ENCODE assay signal across 8 mouse cellular contexts in genomic region chr10:20311918-20312735, GRCm38 (mm10). TPM values are rescaled to one million over a fixed set of nuclear protein-coding genes. Genes with fewer than 3 reads are reported as not detected.
DNase-seq lines count a peak whose midpoint lies in the region; ATAC-seq lines count a peak whose summit lies in the region.

Bclaf1 (plus strand) TSS chr10:20312469.

- H3K4me2 ChIP-seq in hindbrain, embryonic 11.5 days (replicated peaks; ENCODE audit: low read depth, low read length): peak within 1 kb of the TSS; percentile 65

- H3K9ac ChIP-seq in hindbrain, embryonic 11.5 days (ENCODE audit: low read depth, low read length): peak within 1 kb of the TSS; percentile 95

- no peaks in the 10 kb centered on the region; the same call in 1 of the 2 replicates for H3K4me1 ChIP-seq in hindbrain, embryonic 11.5 days (replicated peaks; ENCODE audit: control insufficient read depth, insufficient read depth, low read length)

- no peaks in the 10 kb centered on the region for H3K36me3 ChIP-seq in hindbrain, embryonic 11.5 days (ENCODE audit: control insufficient read depth, insufficient read depth, low read length)

- peak; percentile 99 for ATAC-seq in hindbrain, embryonic 11.5 days (ENCODE audit: low FRiP score)

- peak; percentile 100 for DNase-seq in Muller cell, postnatal 12 days (ENCODE audit: inconsistent ontology term)
- peak; percentile 100 for DNase-seq in cerebellum, adult 9-11 months
- peak; percentile 97 to 99 for DNase-seq in frontal cortex, adult 2 months (ENCODE audit: extremely low spot score in 1 of 2, low spot score in 1 of 2)
- peak; percentile 100 for DNase-seq in hindbrain, embryonic 11.5 days (ENCODE audit: low spot score)
- DNase-seq in layer of hippocampus, postnatal 10 days (ENCODE audit: low spot score in 2 of 2): peak; percentile 99
- DNase-seq in lung, postnatal 10 days: peak; percentile 100
- peak; percentile 100 for DNase-seq in ovary, postnatal 36 days (ENCODE audit: low spot score)
- DNase-seq in thymus, postnatal 25 days: peak; percentile 100

- H3K9me3 ChIP-seq in hindbrain, embryonic 11.5 days (ENCODE audit: control insufficient read depth, low read length): no peaks in the 10 kb centered on the region

- H3K4me3 ChIP-seq in hindbrain, embryonic 11.5 days (ENCODE audit: low read depth, low read length): peak within 1 kb of the TSS; percentile 83

- H3K27me3 ChIP-seq in hindbrain, embryonic 11.5 days (ENCODE audit: control insufficient read depth, insufficient read depth, low read length): no peaks in the 10 kb centered on the region

- H3K27ac ChIP-seq in hindbrain, embryonic 11.5 days (ENCODE audit: low read depth, low read length): peak within 1 kb of the TSS; percentile 100

- WGBS in hindbrain, embryonic 11.5 days: under 1% methylated on average over 84 of the region's 84 CpGs

RNA-seq across cellular contexts. Expression of gene Bclaf1, which starts in this region (rescaled TPM):
- polyA plus RNA-seq in frontal cortex, adult 2 months (2012; rRNA removed): 83.5 and 86.7 TPM in 2 replicates
- 177 and 181 TPM in 2 replicates for polyA plus RNA-seq in hindbrain, embryonic 11.5 days (2014; fragmentation: Nextera tagmentation; extraction: Ambion mirVana)
- 100 to 1,000 TPM; 123 to 140 TPM for total RNA-seq in layer of hippocampus, postnatal 10 days (2021)

Comparison
In these comparisons a context has a peak if more than half of its experiments do, and no peak if none do; other contexts are left out.
1. Peak in every context shown above with its lines: DNase-seq, ATAC-seq, H3K4me3 ChIP-seq and H3K27ac ChIP-seq.